Mouse (Mus musculus) heart, adult 18-20 months (tissue): ENCODE measurements around the gene Lrrc10b. TPM values are rescaled to one million over a fixed set of nuclear protein-coding genes. Genes with fewer than 3 reads are reported as not detected.

Experiments used
- DNase-seq, 2 experiments: peaks; one replicate each; pipeline ENCODE4 v3.0.0; 2021 to 2022; ENCODE audit warnings: mixed read lengths in 1 of 2
- total RNA-seq, 2 experiments: library from RNA; stranded (reverse); gene quantifications; 2 replicates each; pipeline ENCODE4 v1.2.3; 2021

The Lrrc10b gene
- total RNA-seq, 2 experiments from 2014 or later: 1.7 to 5.7 TPM

- DNase-seq: no peak
These were observed 12.4 kb downstream of the Lrrc10b start for GRCm38 (mm10) chr19:10444685-10445369.

GRCm38 (mm10) chr19:10437521-10437920, 19.8 kb downstream of the Lrrc10b start:
- no peak for DNase-seq

GRCm38 (mm10) chr19:10436726-10437125, 20.5 kb downstream of the Lrrc10b start:
- DNase-seq: no peak

GRCm38 (mm10) chr19:10435908-10436307, 21.4 kb downstream of the Lrrc10b start:
- DNase-seq: peak; percentile 58 to 77

GRCm38 (mm10) chr19:10434927-10435326, 22.3 kb downstream of the Lrrc10b start:
- DNase-seq: no peak

GRCm38 (mm10) chr19:10433879-10434540, 23.3 kb downstream of the Lrrc10b start:
- DNase-seq: peak; percentile 64 to 66

- peak; percentile 56 to 61 for DNase-seq
These were observed 24.0 kb downstream of the Lrrc10b start for GRCm38 (mm10) chr19:10433225-10433624.

GRCm38 (mm10) chr19:10431841-10432240, 25.4 kb downstream of the Lrrc10b start:
- DNase-seq: no peak

GRCm38 (mm10) chr19:10431410-10431809, 25.9 kb downstream of the Lrrc10b start:
- DNase-seq: no peak

GRCm38 (mm10) chr19:10429371-10429770, 27.9 kb downstream of the Lrrc10b start:
- DNase-seq: peak in 1 of 2 experiments; percentile 55

- no peak for DNase-seq
These were observed 29.8 kb downstream of the Lrrc10b start for GRCm38 (mm10) chr19:10427431-10427830.

- DNase-seq: no peak
These were observed 30.5 kb downstream of the Lrrc10b start for GRCm38 (mm10) chr19:10426793-10427192.

GRCm38 (mm10) chr19:10426312-10426711, 31.0 kb downstream of the Lrrc10b start:
- no peak for DNase-seq

GRCm38 (mm10) chr19:10425484-10426270, 31.6 kb downstream of the Lrrc10b start:
- no peak for DNase-seq

GRCm38 (mm10) chr19:10424751-10425150, 32.5 kb downstream of the Lrrc10b start:
- DNase-seq: no peak

- no peak for DNase-seq
These were observed 35.0 kb downstream of the Lrrc10b start for GRCm38 (mm10) chr19:10421986-10422976.

- peak; percentile 80 to 86 for DNase-seq
These were observed 39.8 kb downstream of the Lrrc10b start for GRCm38 (mm10) chr19:10417436-10417835.

GRCm38 (mm10) chr19:10416889-10417288, 40.4 kb downstream of the Lrrc10b start:
- DNase-seq: peak; percentile 65 to 76

- no peak for DNase-seq
These were observed 41.8 kb downstream of the Lrrc10b start for GRCm38 (mm10) chr19:10415508-10415907.

- DNase-seq: no peak
These were observed 43.5 kb downstream of the Lrrc10b start for GRCm38 (mm10) chr19:10413701-10414242.
